Mouse (Mus musculus) midbrain, embryonic 14.5 days (tissue): ENCODE results near the gene Dph2. TPM values are rescaled to one million over a fixed set of nuclear protein-coding genes. Genes with fewer than 3 reads are reported as not detected.

ENCODE experiments used
- ATAC-seq: fragments of 200-750 bp; cut with Nextera tagmentation; 2 replicates; pipeline ENCODE4 v1.8.0; 2017; ENCODE audit warnings: moderate number of reproducible peaks, moderate library complexity; ENCODE audit not compliant: low FRiP score, low TSS enrichment
- DNase-seq: peaks from one replicate; pipeline ENCODE4 v3.0.0-alpha.2; 2015
- H3K27ac ChIP-seq: fragments of 300-500 bp; sonication (generic); replicated peaks from 2 replicates; pipeline ENCODE4 v1.5.1; 2014; ENCODE audit warnings: mild to moderate bottlenecking, low read depth, low read length, moderate library complexity
- H3K27me3 ChIP-seq: fragments of 300-500 bp; sonication (generic); 2 replicates; pipeline ENCODE4 v1.6.1; 2014; ENCODE audit warnings: low read length, control low read depth, mixed read lengths; ENCODE audit not compliant: control insufficient read depth, insufficient read depth
- H3K36me3 ChIP-seq: fragments of 300-500 bp; sonication (generic); 2 replicates; pipeline ENCODE4 v1.6.1; 2014; ENCODE audit warnings: low read length, control low read depth; ENCODE audit not compliant: control insufficient read depth, insufficient read depth
- H3K4me1 ChIP-seq: fragments of 300-500 bp; sonication (generic); 2 replicates; pipeline ENCODE4 v1.6.1; 2014; ENCODE audit warnings: mild to moderate bottlenecking, antibody characterized with exemption, low read length, control low read depth; ENCODE audit not compliant: control insufficient read depth, insufficient read depth
- H3K4me2 ChIP-seq: fragments of 300-500 bp; sonication (generic); 2 replicates; pipeline ENCODE4 v1.6.1; 2014; ENCODE audit warnings: mild to moderate bottlenecking, low read length, moderate library complexity
- H3K4me3 ChIP-seq: fragments of 300-500 bp; sonication (generic); replicated peaks from 2 replicates; pipeline ENCODE4 v1.5.1; 2014; ENCODE audit warnings: low read depth, low read length
- H3K9ac ChIP-seq: fragments of 300-500 bp; sonication (generic); replicated peaks from 2 replicates; pipeline ENCODE4 v1.6.1; 2014; ENCODE audit warnings: mild to moderate bottlenecking, low read length, moderate library complexity
- H3K9me3 ChIP-seq: fragments of 300-500 bp; sonication (generic); 2 replicates; pipeline ENCODE4 v1.6.1; 2016; ENCODE audit warnings: low read length, control low read depth, mixed read lengths; ENCODE audit not compliant: control insufficient read depth
- WGBS: fragments of 180-500 bp; shearing (Covaris S2); extraction: QIAGEN DNeasy Blood & Tissue Kit; methylation state at CpG from one replicate; pipeline ENCODE4 v1.1.7; 2014; 5-methylcytosine and 5-hydroxymethylcytosine counted together
- polyA plus RNA-seq: library from polyadenylated mRNA; unstranded; fragments of >200 nt; fragmentation: Nextera tagmentation; extraction: Ambion mirVana; gene quantifications from 2 replicates; pipeline ENCODE4 v1.2.1, GENCODE M21; 2014

Dph2 gene
- polyA plus RNA-seq, 1 experiment from 2014 or later: 20.6 TPM

DNA sequence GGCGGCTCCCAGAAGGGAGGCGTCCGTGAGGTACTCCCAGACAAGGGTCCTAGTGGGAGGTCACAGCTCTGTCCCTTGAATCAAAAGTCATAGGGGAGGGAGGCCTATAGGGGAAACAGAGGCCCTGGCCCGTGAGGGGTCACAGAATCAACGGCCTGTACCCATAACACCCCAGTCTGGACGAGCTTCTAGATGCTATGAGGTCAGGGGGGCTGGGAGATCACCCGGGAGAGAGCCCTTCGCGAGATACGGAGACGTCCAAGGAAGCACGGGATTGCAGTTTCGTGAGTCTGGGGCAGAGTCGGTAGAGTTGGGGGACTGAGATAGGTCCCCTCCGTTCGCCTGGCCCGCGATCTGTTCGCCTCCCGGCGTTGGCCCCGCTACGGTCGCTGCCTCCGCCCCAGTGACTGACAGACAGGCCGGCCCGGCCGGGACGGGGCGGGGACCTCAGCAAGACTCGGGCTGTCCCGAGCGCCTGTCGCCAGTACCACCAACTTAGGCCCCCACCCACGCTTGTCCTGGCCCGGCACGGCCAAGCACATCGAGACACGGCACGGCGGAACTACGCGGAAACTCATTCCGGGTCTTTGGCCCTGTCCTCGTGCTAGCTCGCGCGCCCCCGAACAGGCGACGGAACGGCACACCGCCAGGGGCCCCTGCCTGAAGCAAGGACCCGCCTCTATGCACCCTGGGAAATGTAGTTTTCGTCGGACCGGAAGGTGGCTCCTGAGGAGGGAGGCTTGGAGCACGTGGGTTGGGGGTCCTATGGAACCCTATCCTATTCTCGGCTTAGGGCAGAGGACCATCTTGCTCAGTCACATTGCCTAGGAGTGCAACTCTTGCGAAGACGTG, 23.0 kb upstream of the Dph2 start, which contains the start of gene Ipo13:
Gene Ipo13, minus strand, starts transcription at position 409 of the 852 bp plus-strand sequence.
- peak within 1 kb of the TSS; percentile 99 for H3K4me2 ChIP-seq
- H3K9ac ChIP-seq: peak within 1 kb of the TSS; percentile 87
- peak within 1 kb of the TSS; percentile 87 for H3K27ac ChIP-seq
- H3K27me3 ChIP-seq: no peaks in the 10 kb centered on the region
- ATAC-seq: peak; percentile 95
- H3K4me3 ChIP-seq: peak within 1 kb of the TSS; percentile 85
- under 1% methylated on average over 61 of the region's 61 CpGs for WGBS
- DNase-seq: peak; percentile 97
- H3K9me3 ChIP-seq: no peaks in the 10 kb centered on the region
- peaks cover 38% of the 10 kb centered on the region for H3K4me1 ChIP-seq
- peaks cover 17% of the 10 kb centered on the region for H3K36me3 ChIP-seq

DNA sequence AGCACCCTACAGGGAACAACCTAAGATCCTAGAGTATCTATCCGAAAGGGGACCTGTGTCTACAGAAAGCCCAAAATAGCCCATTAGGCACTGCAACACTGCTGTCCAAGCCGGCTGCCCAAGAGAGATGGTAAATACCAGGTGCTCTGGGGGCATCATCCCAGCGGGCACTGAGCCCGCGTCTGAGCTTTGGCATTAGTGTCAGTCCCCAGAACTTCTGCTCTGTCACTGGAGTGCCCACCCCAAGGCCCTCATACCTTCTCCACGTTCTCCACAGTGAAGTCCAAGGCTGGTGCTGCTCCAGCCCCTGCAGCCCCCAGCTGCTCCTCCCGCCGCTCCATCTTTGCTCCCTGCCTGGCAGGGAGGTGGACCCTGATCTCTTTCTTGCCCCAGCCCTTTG, 22.2 kb upstream of the Dph2 start:
- Histone ChIP-seq H3K27me3 (no peaks in the 10 kb centered on the region), H3K9ac (peak overlapping the region; percentile 87), H3K4me2 (peak overlapping the region; percentile 99), H3K4me1 (peaks cover 46% of the 10 kb centered on the region), H3K27ac (0 out of 2 replicates have a peak overlapping the region, but pooled peaks have one; percentile 87), H3K36me3 (peaks cover 17% of the 10 kb centered on the region), H3K9me3 (no peaks in the 10 kb centered on the region), H3K4me3 (peak overlapping the region; percentile 85)
- no peak for DNase-seq
- no peak for ATAC-seq
- 11% methylated on average over 8 of the region's 8 CpGs for WGBS

DNA sequence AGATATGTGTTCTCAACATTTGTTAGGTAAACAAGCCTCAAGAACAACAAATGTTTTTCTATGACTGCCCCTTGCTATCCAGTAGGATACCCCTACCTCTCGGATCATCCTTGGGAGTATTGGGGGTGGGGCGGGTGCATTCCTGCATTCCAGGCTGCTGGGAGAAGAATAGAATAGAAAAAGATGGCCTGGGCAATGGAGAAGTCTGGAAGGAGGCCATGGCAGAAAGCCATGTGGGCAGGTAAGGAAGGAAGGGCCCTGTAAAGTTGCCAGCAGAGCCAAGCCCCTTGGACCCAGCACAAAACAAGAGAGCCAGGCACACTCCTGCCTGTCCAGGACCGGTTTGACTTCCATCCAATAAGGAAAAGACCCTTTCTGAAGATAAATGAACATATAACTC, 21.6 kb upstream of the Dph2 start:
- peak overlapping the region; percentile 99 for H3K4me2 ChIP-seq
- H3K4me3 ChIP-seq: peak overlapping the region; percentile 85
- H3K27me3 ChIP-seq: no peaks in the 10 kb centered on the region
- H3K4me1 ChIP-seq: peaks cover 52% of the 10 kb centered on the region
- H3K9ac ChIP-seq: peak overlapping the region; percentile 3; the same call in 1 of the 2 replicates
- no peaks in the 10 kb centered on the region for H3K9me3 ChIP-seq
- 46% methylated on average over 3 of the region's 3 CpGs for WGBS
- H3K27ac ChIP-seq: no peak overlapping the region
- peaks cover 17% of the 10 kb centered on the region for H3K36me3 ChIP-seq
- ATAC-seq (no peak), DNase-seq (no peak)

DNA sequence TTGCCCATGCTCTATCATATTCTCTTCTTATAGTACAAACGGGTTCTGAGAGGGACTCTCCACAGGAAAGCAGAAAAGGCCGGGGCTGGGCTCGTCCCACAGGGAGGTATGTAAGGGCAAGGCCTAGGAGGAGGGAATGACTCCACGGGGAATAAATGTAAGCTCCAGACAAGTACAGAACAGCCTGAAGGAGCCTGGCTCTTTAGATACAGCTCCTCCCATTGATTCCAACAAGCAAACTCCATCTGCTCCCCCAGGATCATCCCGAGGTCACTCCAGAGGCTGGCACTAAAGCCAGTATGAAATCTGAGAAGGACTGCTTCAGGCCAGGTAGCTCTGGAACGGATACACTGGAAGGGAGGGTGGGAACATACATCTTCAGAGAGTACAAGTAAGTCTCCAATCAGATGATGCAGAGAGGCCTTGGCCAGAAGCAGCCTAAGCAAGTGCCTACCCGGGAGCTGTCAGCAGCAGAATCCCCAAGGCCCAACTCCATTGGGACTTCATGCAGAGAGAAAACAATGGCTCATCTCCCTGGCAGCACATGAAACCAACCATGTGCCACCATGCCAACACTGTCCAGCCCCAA, 20.9 kb upstream of the Dph2 start:
- H3K4me3 ChIP-seq: peak overlapping the region; percentile 85
- WGBS: 63% methylated on average over 7 of the region's 7 CpGs

DNA sequence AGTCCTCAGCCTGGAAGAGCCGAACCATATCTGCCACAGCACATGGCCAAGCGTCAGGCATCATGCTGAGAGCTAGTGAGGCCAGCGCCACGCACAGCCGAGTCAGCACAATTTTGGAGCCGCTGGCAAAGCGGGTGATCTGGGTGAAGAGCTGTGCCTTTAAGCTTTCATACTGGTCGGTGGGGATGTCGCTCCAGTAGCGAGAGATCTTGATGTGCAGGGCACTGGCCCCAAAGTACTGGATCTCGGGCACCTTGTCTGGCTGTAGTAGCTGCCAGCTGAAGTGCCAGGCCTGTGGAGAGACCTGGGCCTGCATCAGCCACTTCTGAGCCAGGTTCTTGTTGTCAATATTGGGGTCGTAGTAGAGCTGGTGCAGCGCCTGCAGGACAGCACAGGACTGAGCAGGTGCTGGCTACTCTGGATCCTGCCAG, 20.3 kb upstream of the Dph2 start:
- no peak overlapping the region for H3K9ac ChIP-seq
- ATAC-seq: no peak

More for the DNA sequence above, 20.9 kb upstream of the Dph2 start:
- no peak for ATAC-seq
- H3K27ac ChIP-seq: no peak overlapping the region
- peaks cover 58% of the 10 kb centered on the region for H3K4me1 ChIP-seq
- no peak for DNase-seq
- no peaks in the 10 kb centered on the region for H3K27me3 ChIP-seq
- peak overlapping the region; percentile 3; the same call in 1 of the 2 replicates for H3K9ac ChIP-seq
- no peaks in the 10 kb centered on the region for H3K9me3 ChIP-seq
- peak overlapping the region; percentile 99 for H3K4me2 ChIP-seq
- peaks cover 17% of the 10 kb centered on the region for H3K36me3 ChIP-seq

DNA sequence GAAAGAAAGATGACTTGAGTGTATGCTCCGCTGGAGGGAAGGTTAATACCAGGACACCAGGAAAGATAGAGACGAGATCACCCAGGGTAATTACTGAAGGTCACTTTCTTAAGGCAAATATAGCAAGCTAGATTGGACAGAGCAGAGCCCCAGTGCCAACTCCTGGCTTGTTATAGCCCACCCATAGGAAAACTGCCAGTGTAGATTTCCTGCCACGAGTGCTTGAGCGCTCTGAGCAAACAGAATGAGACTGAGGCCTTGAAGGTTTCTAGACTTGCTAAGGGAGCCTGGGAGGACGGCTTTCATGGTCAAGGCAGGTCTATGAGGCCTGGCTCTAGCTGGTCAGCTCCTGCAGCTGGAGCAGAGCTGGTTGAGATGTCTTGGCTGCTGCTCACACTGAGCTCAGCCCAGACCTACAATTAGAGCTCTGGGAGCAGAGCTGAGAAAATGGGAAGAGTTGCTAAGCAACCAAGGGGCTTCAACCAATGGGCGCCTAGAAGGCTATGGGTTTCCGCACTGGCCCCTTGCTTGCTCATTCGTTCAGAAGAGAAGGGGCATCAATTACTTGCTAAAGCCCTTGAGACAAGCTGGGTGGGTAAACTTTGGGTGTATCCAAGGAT, 17.1 kb upstream of the Dph2 start:
- peak overlapping the region; percentile 78 for H3K27ac ChIP-seq
- H3K9ac ChIP-seq: peak overlapping the region; percentile 37; the same call in 1 of the 2 replicates
- ATAC-seq (no peak), DNase-seq (peak; percentile 76)
- peaks cover 44% of the 10 kb centered on the region for H3K36me3 ChIP-seq
- H3K4me1 ChIP-seq: peaks cover 48% of the 10 kb centered on the region
- 0 out of 2 replicates have a peak overlapping the region, but pooled peaks have one; percentile 15 for H3K4me3 ChIP-seq
- H3K4me2 ChIP-seq: peak overlapping the region; percentile 51
- WGBS: 57% methylated on average over 8 of the region's 8 CpGs
- H3K27me3 ChIP-seq: no peaks in the 10 kb centered on the region
- H3K9me3 ChIP-seq: no peaks in the 10 kb centered on the region

More for the DNA sequence above, 20.3 kb upstream of the Dph2 start:
- Histone ChIP-seq H3K4me3 (no peak overlapping the region), H3K4me1 (peaks cover 59% of the 10 kb centered on the region), H3K27me3 (no peaks in the 10 kb centered on the region), H3K4me2 (no peak overlapping the region), H3K27ac (no peak overlapping the region), H3K36me3 (peaks cover 17% of the 10 kb centered on the region), H3K9me3 (no peaks in the 10 kb centered on the region)
- no peak for DNase-seq
- 91% methylated on average over 13 of the region's 13 CpGs for WGBS

DNA sequence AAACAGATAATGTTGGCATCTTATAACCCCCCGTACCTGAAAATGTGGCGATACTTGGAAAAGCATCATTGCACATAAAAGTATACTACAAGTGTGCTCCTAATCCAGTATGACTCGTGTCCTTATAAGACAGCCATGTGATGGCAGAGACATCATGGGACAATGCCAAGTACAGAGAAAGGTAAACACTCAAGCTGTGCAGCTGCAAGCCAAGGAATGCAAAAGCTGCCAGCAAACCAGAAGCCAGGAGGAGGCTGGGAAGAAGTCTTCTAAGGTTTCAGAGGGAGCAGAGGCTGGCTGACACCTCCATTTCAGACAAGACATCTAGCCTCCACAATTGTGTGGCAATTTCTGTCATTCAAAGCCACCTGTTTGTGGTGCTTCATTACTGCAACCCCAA, 14.4 kb upstream of the Dph2 start:
- Histone ChIP-seq H3K4me3 (no peak overlapping the region), H3K36me3 (peaks cover 61% of the 10 kb centered on the region), H3K9ac (no peak overlapping the region), H3K4me2 (no peak overlapping the region), H3K27ac (no peak overlapping the region), H3K9me3 (no peaks in the 10 kb centered on the region), H3K4me1 (peaks cover 31% of the 10 kb centered on the region), H3K27me3 (no peaks in the 10 kb centered on the region)
- DNase-seq: no peak
- no peak for ATAC-seq
- WGBS: 90% methylated on average over 3 of the region's 3 CpGs

DNA sequence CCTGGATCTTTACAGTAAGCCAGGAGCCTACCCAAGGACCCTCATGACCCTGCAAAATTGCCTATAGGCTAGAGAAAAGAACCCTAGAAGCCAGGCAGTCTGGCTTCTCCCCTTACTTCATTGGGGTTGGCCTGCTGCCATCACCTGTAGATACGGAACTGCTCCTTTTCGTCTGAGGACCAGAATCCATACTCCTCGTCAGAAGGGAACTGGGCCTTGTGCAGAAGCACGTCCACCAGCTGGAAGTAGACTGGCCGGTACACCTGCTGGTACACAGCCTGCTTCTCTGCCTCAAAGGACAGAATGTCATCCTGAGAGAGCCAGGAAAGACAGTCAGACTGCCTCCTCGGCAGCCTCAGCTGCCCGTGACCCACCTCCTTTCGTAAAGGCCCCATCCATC, 12.9 kb upstream of the Dph2 start:
- H3K27me3 ChIP-seq: no peaks in the 10 kb centered on the region
- H3K4me1 ChIP-seq: peaks cover 21% of the 10 kb centered on the region
- 95% methylated on average over 8 of the region's 8 CpGs for WGBS
- DNase-seq: no peak
- H3K9me3 ChIP-seq: no peaks in the 10 kb centered on the region
- no peak overlapping the region for H3K4me2 ChIP-seq
- H3K9ac ChIP-seq: no peak overlapping the region
- H3K4me3 ChIP-seq: no peak overlapping the region
- H3K27ac ChIP-seq: no peak overlapping the region
- ATAC-seq: no peak
- peaks cover 68% of the 10 kb centered on the region for H3K36me3 ChIP-seq
